Mouse (Mus musculus): ENCODE results near the gene Bmp2k.

The Bmp2k gene

GRCm38 (mm10) chr5:97048905-97049304 lies 51.4 kb downstream of the Bmp2k start:
- intact Hi-C loops (cut with DNase I), result no loop called here

- intact Hi-C loops (cut with DNase I), result loop anchor here (5.0 kb wide), 1 partner anchor 62 kb away; no protein-coding TSS in a partner anchor
These were observed 56.7 kb downstream of the Bmp2k start for GRCm38 (mm10) chr5:97054166-97054565.

GRCm38 (mm10) chr5:97054801-97055200 lies 57.3 kb downstream of the Bmp2k start:
- intact Hi-C loops (cut with DNase I), result loop anchor here (1.0 to 5.0 kb wide), 3 partner anchors 62 to 200 kb away; no protein-coding TSS in a partner anchor

GRCm38 (mm10) chr5:97055511-97056068 lies 58.1 kb downstream of the Bmp2k start:
- intact Hi-C loops (cut with DNase I), result loop anchor here (1.0 to 5.0 kb wide), 2 partner anchors 178 to 201 kb away; no protein-coding TSS in a partner anchor

- intact Hi-C loops (cut with DNase I), result loop anchor here (5.0 kb wide), 1 partner anchor 179 kb away; no protein-coding TSS in a partner anchor
These were observed 58.9 kb downstream of the Bmp2k start for GRCm38 (mm10) chr5:97056359-97056758.

- intact Hi-C loops (cut with DNase I), result loop anchor here (5.0 kb wide), 1 partner anchor 180 kb away; no protein-coding TSS in a partner anchor
These were observed 59.4 kb downstream of the Bmp2k start for GRCm38 (mm10) chr5:97056791-97057450.

- intact Hi-C loops (cut with DNase I), result no loop called here
These were observed 63.4 kb downstream of the Bmp2k start for GRCm38 (mm10) chr5:97060864-97061263.

GRCm38 (mm10) chr5:97062041-97062440 lies 64.6 kb downstream of the Bmp2k start:
- intact Hi-C loops (cut with DNase I), result no loop called here

GRCm38 (mm10) chr5:97065746-97066145 lies 68.3 kb downstream of the Bmp2k start:
- intact Hi-C loops (cut with DNase I), result no loop called here

- intact Hi-C loops (cut with DNase I), result no loop called here
These were observed 78.1 kb downstream of the Bmp2k start for GRCm38 (mm10) chr5:97075476-97076151.

- intact Hi-C loops (cut with DNase I), result no loop called here
These were observed 78.7 kb downstream of the Bmp2k start for GRCm38 (mm10) chr5:97076167-97076566.

GRCm38 (mm10) chr5:97077676-97078075 lies 80.2 kb downstream of the Bmp2k start:
- intact Hi-C loops (cut with DNase I), result no loop called here

- intact Hi-C loops (cut with DNase I), result no loop called here
These were observed 81.2 kb downstream of the Bmp2k start for GRCm38 (mm10) chr5:97078641-97079040.

- intact Hi-C loops (cut with DNase I), result no loop called here
These were observed 84.0 kb downstream of the Bmp2k start for GRCm38 (mm10) chr5:97081481-97081880.

GRCm38 (mm10) chr5:97083701-97084100 lies 86.2 kb downstream of the Bmp2k start:
- intact Hi-C loops (cut with DNase I), result no loop called here

GRCm38 (mm10) chr5:97084541-97084940 lies 87.1 kb downstream of the Bmp2k start:
- intact Hi-C loops (cut with DNase I), result no loop called here

- intact Hi-C loops (cut with DNase I), result no loop called here
These were observed 87.6 kb downstream of the Bmp2k start for GRCm38 (mm10) chr5:97085071-97085470.

- intact Hi-C loops (cut with DNase I), result no loop called here
These were observed 89.6 kb downstream of the Bmp2k start for GRCm38 (mm10) chr5:97087030-97087630.

GRCm38 (mm10) chr5:97087746-97088145 lies 90.3 kb downstream of the Bmp2k start:
- intact Hi-C loops (cut with DNase I), result no loop called here

- intact Hi-C loops (cut with DNase I), result no loop called here
These were observed 90.7 kb downstream of the Bmp2k start for GRCm38 (mm10) chr5:97088231-97088630.

- intact Hi-C loops (cut with DNase I), result no loop called here
These were observed 91.9 kb downstream of the Bmp2k start for GRCm38 (mm10) chr5:97089426-97089825.

Measured in adrenal gland (tissue).